Mouse (Mus musculus) WW6 (cell line): ENCODE data around the gene Syk.

Experiments
- DNase-seq: peaks from one replicate; pipeline ENCODE4 v3.0.0-alpha.2; 2013; ENCODE audit warnings: low read depth, low spot score

The Syk gene

DNA sequence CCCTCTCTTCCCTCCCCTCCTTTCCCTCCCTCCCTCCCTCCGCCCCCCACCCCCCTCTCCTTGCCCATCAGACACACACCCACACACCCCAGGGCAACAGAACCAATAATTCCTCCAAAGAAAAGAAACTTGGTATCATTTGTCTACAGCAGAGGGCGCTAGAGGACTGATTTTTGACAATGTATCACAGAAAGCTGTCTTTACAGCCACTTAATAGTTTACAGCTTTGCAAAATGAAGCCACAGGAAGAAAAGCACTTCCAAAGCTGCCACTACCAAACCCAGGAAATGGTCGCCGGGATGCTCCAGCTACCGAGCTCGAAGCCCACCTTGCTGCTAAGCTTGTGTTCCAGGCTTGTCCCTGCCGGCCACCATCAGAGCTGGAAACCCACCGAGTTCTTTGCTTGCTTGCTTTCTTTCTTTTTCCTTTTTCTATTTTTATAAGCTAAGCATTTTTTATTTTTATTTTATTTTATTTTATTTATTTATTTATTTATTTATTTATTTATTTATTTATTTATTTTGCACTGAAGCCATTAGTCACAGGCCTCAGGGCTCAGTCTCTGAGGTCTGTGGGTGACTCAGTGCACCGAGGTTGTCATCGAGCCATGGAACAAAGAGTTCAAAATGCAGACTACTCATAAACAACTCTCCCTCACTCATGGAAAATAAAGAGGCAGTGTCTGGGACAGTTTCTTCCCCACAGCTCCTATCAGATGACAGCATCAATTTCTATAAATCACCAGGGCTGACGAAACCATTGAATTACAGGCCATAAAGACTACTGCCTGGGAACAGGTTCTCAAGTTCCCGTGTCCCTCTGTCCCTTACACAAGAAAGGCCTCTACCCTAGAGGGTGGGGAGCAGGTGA lies 68.6 kb downstream of the Syk start:
- DNase-seq = no peak

DNA sequence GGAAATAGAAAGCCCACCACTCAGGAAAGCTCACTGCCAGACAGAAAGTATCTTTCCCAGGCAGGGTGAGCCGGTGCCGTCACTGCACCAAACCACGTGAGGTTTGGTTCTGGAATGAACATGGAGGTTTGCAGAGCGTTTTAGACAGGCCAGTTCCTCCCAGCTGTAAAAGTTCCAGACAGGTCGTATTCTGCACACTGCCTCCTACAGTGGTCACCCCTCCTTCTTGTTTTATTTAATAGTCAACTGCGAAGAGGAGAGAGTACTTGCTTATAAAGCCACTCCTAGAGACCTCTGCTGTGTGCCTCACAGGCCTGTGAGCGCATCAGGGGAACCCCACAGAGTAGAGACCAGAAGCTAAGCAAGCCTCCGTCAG lies 69.3 kb downstream of the Syk start:
- DNase-seq = no peak

DNA sequence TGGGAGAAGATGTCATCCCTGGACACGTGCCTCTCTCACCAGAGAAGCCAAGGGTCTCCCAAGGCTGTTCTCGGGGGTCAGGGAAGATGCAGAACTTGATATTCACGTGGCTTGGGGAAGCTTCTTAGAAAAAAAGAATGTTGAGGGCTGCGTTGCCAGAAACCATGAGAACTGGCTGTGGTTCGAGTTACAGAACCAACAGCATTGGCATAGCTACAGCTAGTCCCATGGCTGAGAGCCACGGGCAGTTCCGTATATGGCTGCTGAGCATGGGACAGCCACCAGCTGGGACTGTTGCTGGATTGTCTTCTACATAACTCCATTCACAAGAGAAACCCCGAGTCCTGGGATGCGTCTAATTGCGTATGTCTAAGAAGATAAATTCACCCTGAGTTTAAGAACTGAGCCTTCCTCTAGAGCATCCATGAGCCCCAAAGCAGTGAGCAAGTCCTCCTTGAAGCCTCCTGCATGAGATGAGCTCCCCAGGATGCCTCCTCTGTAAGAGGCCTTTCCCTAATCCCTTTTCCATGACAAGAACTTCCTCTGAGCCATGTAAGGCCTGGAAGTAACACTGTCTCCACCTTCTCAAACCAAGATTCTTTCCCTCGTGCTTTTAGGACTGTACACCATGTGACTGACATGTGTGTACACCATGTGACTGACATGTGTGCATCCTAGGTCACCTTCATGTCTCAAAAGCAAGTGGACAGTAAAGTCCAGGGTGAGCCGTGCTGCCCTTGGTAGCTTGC lies 71.3 kb downstream of the Syk start:
- DNase-seq = no peak

DNA sequence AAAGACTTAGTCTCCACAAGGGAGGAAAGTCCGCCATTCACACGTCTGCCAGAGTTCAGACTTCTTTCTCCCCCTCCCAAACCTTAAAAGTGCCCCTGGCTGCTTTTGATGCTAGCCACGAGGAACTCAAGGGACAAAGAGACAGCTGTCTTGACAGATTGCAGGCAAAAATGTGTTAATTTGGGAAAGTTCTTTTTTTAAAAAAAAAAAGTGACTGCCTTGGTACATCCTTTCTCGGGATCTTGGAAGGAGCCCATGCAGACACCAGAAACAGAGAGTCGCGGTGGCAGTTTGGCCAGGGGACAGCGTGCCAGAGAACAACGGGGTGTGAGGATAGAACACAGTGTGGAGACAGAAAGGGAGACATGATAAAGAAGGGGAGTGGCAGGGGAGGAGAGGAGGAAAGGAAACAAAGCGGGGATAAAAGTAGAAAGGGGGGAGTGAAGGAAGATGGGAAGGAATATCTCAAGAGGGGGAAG lies 71.9 kb downstream of the Syk start:
- no peak for DNase-seq

DNA sequence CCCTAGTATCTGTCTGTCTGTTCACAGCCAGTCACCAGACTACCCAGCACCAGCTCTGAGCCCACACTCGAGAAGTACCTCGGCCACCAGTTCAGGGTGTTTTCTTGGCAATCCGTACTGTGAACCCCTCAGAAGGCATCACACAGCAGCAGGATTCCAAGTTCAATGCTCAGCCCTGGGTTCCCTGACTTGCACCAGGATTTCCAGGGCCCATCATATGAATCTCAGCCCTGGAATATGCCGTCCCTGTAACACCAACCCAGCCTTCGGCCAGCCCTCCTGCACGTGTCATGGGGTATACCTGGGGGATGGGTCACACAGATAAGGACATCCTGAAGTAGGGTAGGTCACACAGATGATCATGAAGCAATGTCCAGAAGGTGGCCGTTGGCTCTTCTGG lies 75.0 kb downstream of the Syk start:
- no peak for DNase-seq

DNA sequence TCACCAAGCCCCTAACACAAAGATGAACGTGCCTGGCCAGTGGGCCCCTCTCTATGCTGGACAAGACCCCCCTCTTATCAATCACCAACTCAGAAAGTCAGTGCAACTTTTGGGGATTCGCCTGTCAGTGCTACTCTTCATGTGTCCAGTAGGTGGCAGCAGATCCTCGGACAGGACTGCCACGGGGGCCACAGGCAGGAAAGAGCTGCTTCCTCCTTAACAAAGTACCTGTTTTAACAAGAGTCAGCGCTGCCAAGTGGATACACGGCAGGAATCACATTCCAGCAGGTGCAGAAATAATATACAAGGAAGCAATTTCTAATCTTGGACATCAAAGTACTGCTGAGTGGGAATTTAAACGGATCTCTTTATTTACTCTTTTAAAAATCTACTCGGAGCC lies 75.5 kb downstream of the Syk start:
- no peak for DNase-seq

DNA sequence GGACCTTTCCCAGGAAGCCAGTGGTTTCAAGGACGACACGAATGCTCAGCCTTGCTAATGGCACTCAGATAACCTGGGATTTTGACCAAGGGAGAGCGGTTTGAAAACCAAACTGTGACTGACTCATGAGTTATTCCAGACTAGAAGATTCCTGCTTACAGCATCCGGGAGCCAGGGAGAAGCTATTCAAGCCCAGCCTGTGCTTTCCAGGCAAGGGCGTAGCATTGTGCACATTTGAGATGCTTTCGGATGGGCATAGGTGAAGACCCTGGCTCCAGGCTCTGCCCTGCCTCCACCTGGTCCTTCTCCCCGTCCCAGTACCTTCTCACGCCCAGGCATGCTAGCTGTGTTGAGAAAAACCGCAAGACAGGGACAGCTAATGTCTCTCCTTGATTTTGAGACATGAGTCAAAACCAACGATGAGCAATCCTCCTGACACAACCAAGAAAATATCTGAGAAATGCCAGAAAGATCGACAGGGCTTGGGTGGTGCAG lies 76.2 kb downstream of the Syk start:
- DNase-seq = no peak

DNA sequence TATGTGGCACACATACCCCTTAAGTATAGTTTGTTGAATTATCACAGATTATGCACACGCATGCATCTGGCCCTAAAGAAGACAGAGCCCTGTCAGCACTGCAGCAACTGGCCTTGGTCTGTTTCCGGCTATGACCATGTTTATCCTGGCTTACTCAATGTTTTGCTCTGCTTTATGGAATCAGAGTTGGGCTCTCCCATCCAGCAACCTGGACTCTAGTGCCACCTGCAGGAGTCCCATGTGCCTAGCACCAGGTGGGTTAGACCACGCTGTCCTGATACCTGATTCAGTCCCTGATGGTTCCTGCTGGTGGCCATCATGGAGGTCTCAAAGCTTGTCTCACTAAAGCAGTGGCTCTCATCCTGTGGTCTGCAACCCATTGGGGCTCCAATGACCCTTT lies 86.9 kb downstream of the Syk start:
- DNase-seq = no peak

DNA sequence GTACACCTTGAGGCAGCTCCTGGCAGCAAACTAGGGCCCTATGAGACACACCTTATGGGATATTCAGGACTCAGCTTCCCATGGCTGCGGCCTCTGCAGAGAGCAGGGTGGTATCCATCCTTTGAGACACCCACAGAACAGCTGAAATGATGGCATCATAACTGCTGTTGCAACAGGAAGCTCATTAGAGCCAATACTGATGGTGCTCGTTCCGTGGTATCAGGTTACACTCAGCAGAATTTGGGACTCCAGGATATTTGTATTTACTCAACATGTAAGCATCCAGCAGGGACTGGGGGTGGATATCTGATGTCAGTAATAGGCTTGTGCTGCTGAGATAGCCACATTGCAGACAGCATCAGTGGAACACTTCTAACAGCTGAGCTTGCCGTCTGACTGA lies 90.3 kb downstream of the Syk start:
- DNase-seq = no peak

DNA sequence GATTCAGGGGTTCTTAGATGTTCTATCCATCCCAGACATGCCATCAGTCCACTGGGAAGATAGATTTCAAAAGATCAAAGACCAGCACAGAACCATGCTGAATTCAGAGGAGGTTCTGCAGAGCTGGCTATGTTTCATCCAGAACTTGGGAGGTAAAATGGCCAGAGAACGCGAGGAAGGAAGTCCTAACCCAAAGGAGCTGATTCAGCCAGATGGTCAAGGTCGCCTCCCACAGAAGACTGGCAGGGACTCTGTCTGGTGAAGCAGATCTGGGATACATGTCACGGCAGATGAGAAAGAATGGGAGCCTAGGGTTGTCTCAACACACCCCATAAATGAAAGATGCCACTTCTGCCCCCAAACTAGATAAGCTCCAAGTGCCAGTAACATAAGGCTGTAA lies 90.9 kb downstream of the Syk start:
- DNase-seq = no peak

DNA sequence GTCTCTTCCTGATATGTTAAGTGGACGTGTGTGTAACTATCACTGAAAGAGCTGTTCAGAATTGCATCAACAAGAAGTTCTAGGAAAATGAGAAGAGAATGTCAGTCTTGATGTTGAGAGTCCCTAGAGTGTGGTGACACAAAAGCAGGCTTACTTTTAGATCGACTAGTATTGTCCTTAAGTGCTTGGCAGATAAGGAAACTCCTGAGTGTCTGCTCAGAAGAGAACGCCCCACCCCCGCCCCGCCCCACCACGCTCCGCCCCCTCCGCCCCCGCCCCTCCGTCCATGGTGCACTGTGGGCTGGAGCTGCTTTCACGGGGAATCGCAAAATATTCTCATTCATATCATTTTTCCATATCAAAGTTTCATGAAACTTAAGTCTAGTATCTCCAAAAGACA lies 91.9 kb downstream of the Syk start:
- no peak for DNase-seq

DNA sequence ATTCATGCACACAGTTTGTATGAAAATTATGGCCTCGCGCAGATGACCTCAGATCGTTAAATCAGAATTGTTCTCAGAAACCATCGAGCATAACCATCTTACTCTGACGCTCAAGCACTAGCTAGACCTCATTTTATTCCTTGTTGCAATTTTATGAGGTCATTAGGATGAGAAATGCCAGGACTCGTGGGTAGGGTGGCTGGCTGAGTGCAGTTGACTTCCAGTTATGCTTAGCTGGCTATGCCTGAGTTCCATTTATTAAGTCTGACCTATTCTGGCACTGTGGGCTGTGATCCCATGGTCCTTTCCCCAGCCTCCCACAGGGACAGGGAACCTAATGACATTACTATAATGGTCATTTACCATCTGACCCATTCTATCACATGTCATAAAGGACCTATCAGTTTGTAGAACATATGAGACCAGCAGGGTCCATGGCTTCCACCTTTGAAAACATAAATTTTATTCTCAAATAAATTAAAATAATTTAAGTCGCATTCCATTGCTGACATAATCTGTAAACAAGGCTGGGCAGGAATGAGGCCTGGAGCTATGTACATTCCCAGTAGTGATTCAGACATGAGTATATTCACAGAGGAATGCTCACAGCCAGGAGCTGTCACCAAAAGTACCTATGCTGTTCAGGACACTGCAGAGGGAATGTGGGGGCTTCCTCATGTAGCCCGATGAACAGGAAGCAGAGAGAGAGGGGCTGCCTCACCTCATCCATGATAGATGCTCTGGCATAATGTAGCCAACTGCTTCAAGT lies 92.7 kb downstream of the Syk start:
- DNase-seq = no peak

DNA sequence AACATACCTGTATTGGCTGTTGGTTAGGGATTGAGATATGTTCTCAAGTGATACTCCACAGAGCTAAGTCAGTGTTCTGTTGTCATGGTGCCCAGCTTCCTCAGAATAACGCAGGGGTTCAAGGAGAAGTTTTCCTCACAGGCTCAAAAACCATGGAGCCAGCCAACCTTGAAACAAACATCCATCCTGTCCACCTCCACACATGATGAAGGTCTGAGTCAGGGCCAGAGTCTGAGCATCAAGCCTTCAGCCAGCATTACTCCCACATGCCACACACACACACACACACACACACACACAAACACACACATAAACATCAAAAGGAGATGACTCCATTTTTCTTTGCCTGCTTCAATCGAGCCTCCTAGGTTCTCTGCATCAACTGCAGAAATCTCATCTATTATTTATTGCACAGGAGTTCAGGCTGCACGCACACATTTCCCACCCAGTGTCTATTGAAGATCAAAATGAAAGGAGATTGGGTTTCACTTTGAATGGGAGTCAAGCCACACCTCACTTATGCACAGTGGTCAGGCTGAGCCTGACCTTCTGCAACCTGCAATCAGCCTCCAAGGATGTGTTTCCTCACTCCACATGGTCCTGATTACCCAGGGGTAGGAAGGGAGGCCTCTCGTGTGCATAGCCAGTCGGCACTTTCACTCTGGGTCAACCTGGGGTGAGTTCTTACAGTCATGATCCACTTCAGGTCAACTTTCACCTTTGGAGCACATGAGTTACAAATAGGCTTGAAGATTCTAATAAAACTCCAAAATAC lies 93.9 kb downstream of the Syk start:
- DNase-seq = no peak

DNA sequence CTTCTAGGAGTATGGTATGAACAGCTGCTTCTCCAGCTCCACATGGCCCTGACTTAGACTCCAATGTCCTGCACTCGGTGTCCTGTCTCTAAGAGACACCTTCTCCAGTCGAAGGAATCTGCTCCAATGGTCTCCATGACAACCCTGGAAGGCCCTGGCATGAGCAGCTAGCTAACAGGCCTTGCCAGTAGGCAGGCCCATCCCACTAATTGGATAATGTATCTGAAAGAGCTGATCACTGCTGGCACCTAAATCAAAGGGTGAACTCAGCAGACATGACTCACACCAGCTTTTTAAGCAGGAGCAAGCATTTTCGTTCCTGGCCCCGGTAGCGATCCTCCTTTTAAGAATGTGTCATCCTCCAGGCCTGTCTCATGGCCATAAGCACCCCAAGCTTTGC lies 96.9 kb downstream of the Syk start:
- no peak for DNase-seq

DNA sequence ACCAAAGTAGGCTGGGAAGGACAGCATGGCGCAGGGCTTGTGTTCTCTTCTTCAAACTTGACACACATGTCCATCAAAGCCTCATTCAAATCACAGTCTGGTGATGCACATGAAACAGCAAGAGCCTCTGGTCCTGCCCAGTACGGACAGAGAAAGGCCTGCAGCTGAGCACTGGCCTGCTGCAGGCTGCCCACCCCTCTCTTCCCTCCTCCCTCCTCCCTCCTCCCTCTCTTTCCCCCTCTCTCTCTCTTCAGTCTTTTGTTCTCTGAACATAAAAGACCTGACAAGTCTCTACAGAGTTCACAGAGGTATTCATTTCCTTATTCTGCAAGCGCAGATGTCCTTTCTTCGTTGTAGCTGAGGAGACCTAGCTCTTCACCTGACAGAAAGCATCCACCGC lies 99.1 kb downstream of the Syk start:
- no peak for DNase-seq

DNA sequence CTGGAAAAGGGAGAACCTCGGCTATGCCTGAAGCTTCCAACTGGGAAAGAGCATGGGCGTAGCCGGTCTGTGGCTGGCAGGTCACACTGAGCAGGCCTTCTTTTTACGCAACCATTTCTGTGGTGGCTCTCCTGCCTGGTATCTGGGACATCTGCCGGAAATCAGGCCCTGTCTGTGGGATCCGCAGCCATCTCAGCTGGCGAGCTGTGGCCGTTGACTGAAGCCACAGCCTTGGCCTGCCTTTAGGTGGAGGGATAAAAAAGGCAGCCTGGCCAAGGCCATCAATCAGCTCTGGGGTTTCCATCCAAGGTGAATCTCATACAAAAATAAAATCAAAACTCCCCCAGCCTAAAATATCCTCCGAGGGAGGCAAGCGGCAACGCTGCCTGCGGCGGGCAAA lies 107.5 kb downstream of the Syk start:
- DNase-seq = no peak

DNA sequence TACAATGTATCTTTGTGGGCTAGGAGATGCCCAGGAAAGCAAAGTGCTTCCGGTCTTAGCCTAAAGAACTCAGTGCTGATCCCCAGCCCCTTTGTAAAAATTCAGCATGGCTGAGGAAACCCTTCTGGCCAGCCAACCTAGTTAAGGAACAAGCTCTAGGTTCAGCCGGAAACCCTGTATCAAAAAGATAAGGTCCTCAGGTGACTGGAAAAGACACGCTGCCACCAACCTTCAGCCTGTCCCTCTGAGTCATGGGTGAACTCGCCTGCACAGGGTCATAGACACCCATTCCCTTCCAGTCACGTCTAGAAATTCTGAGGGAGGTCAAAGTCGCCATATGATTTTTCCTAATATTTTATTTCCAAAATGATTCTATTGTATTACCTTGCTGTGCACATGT lies 109.3 kb downstream of the Syk start:
- DNase-seq = no peak

DNA sequence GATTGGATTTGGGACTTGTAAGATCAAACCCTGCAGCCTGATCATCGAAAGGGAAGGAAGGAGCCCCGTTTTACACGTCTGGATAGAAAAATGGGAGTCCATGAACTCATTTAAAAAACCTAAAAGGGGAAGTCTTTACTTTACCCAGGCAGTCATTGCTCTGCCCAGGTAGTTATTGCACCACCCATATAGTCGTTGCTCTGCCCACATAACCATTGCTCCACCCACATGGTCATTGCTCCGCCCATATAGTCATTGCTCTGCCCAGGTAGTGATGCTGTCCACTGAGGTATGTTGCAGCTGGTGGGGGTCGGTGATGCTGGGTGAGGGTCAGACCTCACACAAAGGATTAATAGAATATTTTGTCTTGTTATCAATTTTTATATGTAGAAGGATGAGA lies 111.9 kb downstream of the Syk start:
- no peak for DNase-seq
